Mouse (Mus musculus) right cerebral cortex, postnatal 36 days (tissue): ENCODE data around the gene Sdccag8.

Experiments
- DNase-seq, 2 experiments: peaks; one replicate each; pipeline ENCODE4 v3.0.0; 2022; ENCODE audit warnings: low spot score in 2 of 2, mixed read lengths in 1 of 2

The Sdccag8 gene

GRCm38 (mm10) chr1:176814591-176815062 is at the start of gene Sdccag8:
Sdccag8 (plus strand) TSS chr1:176814660.
- DNase-seq = peak; percentile 96

DNA sequence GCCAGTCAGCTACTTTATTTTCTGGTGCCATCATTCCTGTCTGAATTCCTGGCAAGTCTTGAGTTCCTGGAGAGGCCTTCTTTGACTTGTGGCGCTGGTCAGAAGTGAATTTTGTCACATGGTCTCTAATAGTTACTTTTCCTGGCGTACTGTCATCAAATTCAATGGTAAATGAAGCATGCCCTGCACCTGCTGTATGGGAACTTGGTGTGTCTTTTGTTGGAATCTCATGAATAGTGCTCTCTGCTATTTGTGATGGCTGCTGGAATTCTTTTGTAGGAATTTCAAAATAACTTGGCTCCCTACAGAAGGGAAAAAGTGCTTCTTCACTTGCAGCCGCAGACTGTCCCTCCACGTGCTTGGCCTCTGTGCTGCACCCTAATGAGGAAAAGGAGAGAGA is 39.9 kb upstream of the Sdccag8 start:
- no peak for DNase-seq

- no peak for DNase-seq
Observed at GRCm38 (mm10) chr1:176789326-176789725, 25.1 kb upstream of the Sdccag8 start.

- no peak for DNase-seq
Observed at GRCm38 (mm10) chr1:176792175-176792574, 22.3 kb upstream of the Sdccag8 start.

DNA sequence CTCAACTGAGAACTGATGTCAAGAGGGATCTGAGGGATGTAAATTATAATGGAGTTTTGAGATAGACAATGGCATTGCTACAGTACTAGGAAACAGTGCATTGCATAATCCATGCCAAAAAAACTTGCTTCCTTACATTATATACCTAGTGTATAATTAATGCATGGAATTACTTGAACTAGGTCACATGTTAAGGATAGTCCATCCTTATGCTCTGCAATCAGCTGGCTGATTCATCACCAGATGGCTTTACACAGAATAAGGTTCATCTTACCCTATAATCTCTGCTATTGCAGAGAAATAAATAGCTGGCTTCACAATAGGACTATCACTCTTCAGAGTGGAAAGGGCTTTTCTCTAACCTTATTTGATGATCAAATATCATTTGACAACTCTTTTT is 15.8 kb upstream of the Sdccag8 start:
- DNase-seq = no peak

- DNase-seq = peak; percentile 24 to 41
Observed at GRCm38 (mm10) chr1:176800728-176801365, 13.6 kb upstream of the Sdccag8 start.

- no peak for DNase-seq
Observed at GRCm38 (mm10) chr1:176810161-176810560, 4.3 kb upstream of the Sdccag8 start.

DNA sequence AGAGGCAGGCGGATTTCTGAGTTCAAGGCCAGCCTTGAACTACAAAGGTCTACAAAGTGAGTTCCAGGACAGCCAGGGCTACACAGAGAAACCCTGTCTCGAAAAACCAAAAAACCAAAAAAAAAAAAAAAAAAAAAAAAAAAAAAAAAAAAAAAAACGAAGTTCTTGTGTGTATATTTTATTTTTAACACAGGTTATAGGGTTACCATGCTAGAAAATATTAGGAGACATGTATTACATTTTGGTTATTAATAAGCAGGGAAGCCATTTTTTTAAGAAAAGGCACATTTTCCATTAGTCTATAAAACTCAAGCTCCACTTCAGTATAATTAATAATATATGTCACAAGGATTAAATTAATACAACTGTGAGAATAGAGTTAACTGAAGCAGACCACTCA is 2.6 kb upstream of the Sdccag8 start:
- DNase-seq = no peak

GRCm38 (mm10) chr1:176812491-176813291 is 1.8 kb upstream of the Sdccag8 start:
- no peak for DNase-seq

DNA sequence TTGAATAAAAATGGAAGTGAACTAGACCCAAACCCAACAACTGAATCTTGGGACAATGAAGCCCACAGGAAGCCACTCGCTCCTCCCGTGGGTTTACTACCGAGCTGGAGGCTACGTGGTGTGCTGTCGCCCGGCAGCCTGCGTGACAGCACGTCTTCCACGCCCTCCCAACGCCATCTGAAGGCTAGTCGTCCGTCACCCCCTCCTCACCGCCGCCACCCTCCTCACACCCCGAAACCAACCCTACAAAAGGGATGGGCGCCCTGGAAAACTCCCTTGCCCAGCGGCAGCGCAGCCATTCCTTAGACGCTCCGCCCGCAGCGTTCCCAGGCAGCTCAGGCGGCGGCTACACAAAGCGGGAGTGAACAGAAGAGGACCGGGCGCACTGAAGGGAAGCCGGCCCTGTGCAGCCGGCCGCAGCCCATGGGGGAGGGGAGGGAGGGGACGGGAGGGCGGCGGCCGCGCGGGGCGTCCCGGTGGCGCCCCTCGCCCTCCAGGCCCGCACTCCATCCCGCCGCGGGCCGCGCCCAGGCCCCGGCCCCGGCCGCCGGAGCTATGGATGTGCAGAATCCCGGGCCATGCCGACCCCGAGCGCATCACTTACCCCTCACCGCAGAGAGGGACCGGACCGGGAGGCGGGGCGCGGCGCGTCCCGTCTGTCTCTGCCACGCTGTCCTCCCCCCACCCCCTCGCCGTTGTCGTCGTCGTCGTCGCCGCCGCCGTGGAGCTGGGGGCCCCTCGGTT is 996 bp upstream of the Sdccag8 start:
- peak; percentile 71 to 78 for DNase-seq

DNA sequence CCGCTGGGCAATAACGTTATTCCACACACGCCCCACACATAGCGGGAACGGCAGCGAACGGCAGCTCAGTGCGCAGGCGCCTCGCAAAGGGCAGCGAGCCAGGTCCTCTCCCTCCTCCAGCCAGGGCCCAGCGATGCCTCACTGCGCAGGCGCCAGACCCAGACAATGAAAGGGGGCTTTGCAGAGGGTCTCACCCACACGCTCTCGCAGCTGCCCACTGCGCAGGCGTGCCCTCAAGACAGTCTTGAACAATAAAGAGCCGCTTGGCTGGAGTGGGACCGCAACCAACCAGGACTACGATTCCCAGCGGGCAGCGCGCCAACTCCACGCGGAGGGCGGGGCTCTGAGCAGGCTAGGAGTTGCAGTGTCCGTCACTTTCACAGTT is 432 bp upstream of the Sdccag8 start, which contains the start of gene Cep170:
TSS of gene Cep170 (minus strand) at position 32 of the 385 bp plus-strand sequence.
- DNase-seq = peak; percentile 90 to 94

GRCm38 (mm10) chr1:176816728-176817127 is 2.3 kb downstream of the Sdccag8 start:
- no peak for DNase-seq

GRCm38 (mm10) chr1:176818147-176818546 is 3.7 kb downstream of the Sdccag8 start:
- no peak for DNase-seq

- no peak for DNase-seq
Observed at GRCm38 (mm10) chr1:176818763-176819162, 4.3 kb downstream of the Sdccag8 start.

DNA sequence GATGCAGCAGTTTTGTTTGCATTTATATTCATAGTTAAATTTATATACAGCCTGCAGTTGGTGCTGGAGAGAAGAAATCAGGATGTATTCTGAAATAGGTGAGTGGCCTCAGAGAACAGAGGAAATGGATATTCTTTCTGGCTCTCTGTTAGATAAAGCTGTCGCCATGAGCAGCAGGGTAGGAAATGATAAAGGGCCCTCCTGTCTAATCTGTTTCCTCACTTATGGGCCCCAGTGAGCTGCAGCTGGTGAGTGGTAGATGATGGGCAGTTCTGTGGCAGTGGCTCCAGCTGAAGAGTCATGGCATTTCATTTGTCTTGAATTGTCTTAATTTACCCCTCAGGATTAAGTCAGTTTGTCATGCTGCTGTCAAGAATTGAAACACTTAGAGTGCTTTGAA is 7.5 kb downstream of the Sdccag8 start:
- DNase-seq = no peak

GRCm38 (mm10) chr1:176822949-176823348 is 8.5 kb downstream of the Sdccag8 start:
- DNase-seq = no peak

DNA sequence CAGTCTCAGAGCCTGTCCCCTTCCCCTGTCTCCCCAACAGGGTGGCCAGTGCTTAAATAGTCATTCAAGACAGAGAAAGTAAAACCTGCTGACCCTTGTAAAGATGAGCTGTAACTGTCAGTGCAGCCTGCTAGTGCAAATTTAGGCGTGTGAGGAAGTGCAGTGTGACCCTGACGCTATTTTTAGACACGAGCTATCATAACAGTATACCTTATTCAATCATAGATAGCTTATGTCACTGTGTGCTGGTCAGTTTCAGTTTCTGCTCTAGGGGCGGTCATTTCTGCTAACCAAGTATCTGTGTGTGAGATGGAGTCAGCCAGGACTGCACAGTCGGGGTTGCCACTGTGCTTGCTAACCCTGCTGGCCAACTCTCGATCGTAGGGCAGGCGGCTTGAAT is 9.4 kb downstream of the Sdccag8 start:
- DNase-seq = no peak

DNA sequence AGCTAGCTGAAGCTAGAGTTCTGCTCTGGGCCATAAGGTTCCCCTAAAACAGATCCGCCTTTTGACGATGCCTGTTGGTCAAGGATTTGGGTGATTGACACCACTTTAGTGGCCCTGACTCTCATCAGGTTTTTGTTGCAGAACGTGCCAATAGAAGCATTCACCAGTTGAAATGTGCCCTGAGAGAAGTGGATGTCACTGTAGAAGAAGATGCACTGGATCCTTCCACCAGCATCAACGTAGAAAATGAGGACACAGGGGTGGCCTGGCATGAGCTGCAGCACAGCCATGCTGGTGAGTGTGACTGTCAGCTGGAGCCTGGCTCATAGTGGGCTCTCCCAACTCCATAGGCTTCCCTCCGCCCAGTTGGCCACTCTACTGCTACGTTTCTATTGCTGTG is 10.2 kb downstream of the Sdccag8 start:
- DNase-seq = no peak

- DNase-seq = no peak
Observed at GRCm38 (mm10) chr1:176825084-176825483, 10.6 kb downstream of the Sdccag8 start.

DNA sequence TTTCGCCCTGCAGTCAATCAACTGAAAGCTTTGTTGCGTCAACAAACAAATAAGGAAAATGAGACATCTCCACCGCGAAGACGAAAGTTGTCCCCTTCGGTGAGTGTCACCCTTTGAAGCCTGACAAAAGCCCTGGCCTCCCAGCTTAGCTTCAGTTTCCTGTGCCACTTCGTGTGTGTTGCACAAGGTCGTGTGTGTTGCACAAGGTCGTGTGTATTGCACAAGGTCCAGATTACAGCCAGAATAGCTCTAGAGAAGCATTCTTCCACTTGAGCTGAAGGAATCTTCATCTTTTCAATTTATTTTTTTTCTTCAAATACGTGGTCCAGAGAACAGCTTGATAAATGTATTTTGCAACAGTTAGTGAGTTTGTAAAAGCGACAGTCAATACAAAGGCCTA is 11.7 kb downstream of the Sdccag8 start:
- no peak for DNase-seq

GRCm38 (mm10) chr1:176826931-176827330 is 12.5 kb downstream of the Sdccag8 start:
- no peak for DNase-seq

- no peak for DNase-seq
Observed at GRCm38 (mm10) chr1:176827365-176827764, 12.9 kb downstream of the Sdccag8 start.
